Mouse (Mus musculus) CD4-positive, CD25-positive, alpha-beta regulatory T cell, adult 4 months (primary cell): ENCODE measurements around the gene Ecpas. TPM values are rescaled to one million over a fixed set of nuclear protein-coding genes. Genes with fewer than 3 reads are reported as not detected.

Experiments
- polyA plus RNA-seq, 2 experiments: library from polyadenylated mRNA; unstranded; fragments of 100-300 nt; shearing (Covaris generic); gene quantifications; one replicate each; pipeline ENCODE4 v1.2.1; 2017

Gene Ecpas
- polyA plus RNA-seq, 2 experiments from 2014 or later, result 26.6 to 29.8 TPM

Other genes starting within 250 kb of the Ecpas start
- gene Olfr267, start 125.0 kb downstream of the Ecpas start, polyA plus RNA-seq, result not detected
- gene Zkscan16, start 30.9 kb upstream of the Ecpas start, polyA plus RNA-seq, result not detected
- under 1 TPM; 0.19 to 0.70 TPM for gene Ptgr1, start 74.4 kb upstream of the Ecpas start, polyA plus RNA-seq
- gene Dnajc25, start 82.3 kb upstream of the Ecpas start, polyA plus RNA-seq, result 1 to 10 TPM; 1.1 to 1.6 TPM
- gene Gm20503, start 90.5 kb upstream of the Ecpas start, polyA plus RNA-seq, result not detected
- 100 to 1,000 TPM; 105 to 116 TPM for gene Gng10, start 122.3 kb upstream of the Ecpas start, polyA plus RNA-seq
- not detected for gene AI481877, start 226.2 kb upstream of the Ecpas start, polyA plus RNA-seq